Mouse (Mus musculus) erythroblast, embryonic 14.5 days (primary cell): ENCODE data around the gene Tex2. TPM values are rescaled to one million over a fixed set of nuclear protein-coding genes. Genes with fewer than 3 reads are reported as not detected.

ENCODE experiments used
- H3K27me3 ChIP-seq: 2 replicates; pipeline ENCODE4 v1.6.1; 2012; ENCODE audit warnings: inconsistent platforms; ENCODE audit not compliant: control insufficient read depth
- H3K36me3 ChIP-seq: 2 replicates; pipeline ENCODE4 v1.6.1; 2012; ENCODE audit warnings: mild to moderate bottlenecking, inconsistent platforms; ENCODE audit not compliant: control insufficient read depth
- H3K4me1 ChIP-seq: 2 replicates; pipeline ENCODE4 v1.6.1; 2012; ENCODE audit warnings: inconsistent platforms; ENCODE audit not compliant: control insufficient read depth
- H3K4me3 ChIP-seq: replicated peaks from 2 replicates; pipeline ENCODE3; 2012; ENCODE audit warnings: moderate library complexity, mild to moderate bottlenecking, inconsistent platforms
- H3K9me3 ChIP-seq: 2 replicates; pipeline ENCODE4 v1.6.1; 2012; ENCODE audit warnings: low read length, inconsistent platforms, mixed read lengths; ENCODE audit not compliant: control insufficient read depth
- GATA1 ChIP-seq: IDR thresholded peaks from 2 replicates; pipeline ENCODE4 v1.6.1; 2012; ENCODE audit warnings: low read length, inconsistent platforms, mixed read lengths
- TAL1 ChIP-seq: IDR thresholded peaks from 3 replicates; pipeline ENCODE4 v1.6.1; 2012; ENCODE audit warnings: low read length, inconsistent platforms, mixed read lengths
- polyA plus RNA-seq: library from polyadenylated mRNA; stranded (reverse); fragments of >175 nt; gene quantifications from 2 replicates; pipeline ENCODE4 v1.2.3, GENCODE M21; 2012

Gene Tex2
- polyA plus RNA-seq, 1 experiment = 0.56 TPM

DNA sequence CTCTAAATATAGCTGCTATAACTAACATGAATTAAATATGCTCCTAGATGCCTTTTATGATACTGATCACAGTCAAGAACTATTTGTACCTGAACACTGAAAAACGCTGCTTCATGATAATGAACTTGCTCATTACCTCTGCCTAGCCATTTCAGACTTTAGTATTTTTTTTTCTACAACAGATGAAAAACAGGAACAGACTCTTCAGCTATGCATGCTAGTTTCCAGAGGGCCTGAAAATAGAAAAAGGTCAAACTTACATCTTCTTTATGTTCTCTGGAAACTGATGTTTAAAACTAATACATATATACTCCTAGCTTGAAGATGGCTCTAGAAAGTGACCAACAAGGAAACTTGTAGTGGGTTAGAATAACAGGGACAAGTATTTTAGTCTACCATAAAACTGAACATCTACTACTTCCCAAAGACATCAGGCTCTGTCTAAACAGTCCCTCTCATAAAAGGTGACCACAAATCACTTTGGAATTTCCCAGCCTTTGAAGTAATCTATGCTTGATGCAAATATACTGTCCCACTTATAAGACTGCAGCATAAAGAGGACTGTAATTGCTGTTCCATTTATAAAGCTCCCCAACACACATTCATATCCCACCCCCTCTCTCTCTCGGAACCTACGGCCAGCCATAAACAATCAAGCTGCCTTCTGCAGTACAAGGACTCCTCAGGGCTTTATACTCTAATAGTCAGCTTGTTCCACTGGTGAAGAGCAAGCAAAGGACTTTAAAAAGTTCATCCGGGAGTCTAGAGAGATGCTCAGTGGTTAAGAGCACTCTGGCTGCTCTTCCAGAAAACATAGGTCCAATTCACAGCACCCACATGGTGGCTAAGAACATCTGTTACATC, 148.3 kb downstream of the Tex2 start:
- H3K4me3 ChIP-seq = no peak overlapping the region
- no peaks in the 10 kb centered on the region for H3K36me3 ChIP-seq
- TF ChIP-seq TAL1 = no peak
- no peak for TF ChIP-seq GATA1
- H3K9me3 ChIP-seq = no peaks in the 10 kb centered on the region
- H3K4me1 ChIP-seq = peaks cover 16% of the 10 kb centered on the region
- H3K27me3 ChIP-seq = no peaks in the 10 kb centered on the region

DNA sequence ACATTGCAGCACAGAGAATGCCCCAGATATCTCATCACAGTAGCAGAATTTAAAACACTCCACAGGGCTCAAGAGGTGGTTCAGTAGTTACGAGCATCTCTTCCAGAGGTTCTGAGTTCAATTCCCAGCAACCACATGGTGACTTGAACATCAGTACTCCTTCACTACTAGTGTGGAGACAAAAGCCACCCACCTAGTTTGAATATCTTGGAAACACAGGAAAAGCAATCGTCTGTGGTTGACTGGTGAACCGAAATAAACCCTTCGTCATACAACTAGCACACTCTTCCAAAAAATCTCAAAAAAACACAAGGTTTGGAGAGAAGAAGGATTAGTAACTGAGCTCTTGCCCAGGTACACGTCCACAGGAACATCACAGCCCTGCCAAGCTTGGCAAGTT, 149.4 kb downstream of the Tex2 start:
- H3K27me3 ChIP-seq = no peaks in the 10 kb centered on the region
- TF ChIP-seq TAL1 = no peak
- no peak for TF ChIP-seq GATA1
- no peaks in the 10 kb centered on the region for H3K36me3 ChIP-seq
- peaks cover 15% of the 10 kb centered on the region for H3K4me1 ChIP-seq
- no peaks in the 10 kb centered on the region for H3K9me3 ChIP-seq
- no peak overlapping the region for H3K4me3 ChIP-seq

DNA sequence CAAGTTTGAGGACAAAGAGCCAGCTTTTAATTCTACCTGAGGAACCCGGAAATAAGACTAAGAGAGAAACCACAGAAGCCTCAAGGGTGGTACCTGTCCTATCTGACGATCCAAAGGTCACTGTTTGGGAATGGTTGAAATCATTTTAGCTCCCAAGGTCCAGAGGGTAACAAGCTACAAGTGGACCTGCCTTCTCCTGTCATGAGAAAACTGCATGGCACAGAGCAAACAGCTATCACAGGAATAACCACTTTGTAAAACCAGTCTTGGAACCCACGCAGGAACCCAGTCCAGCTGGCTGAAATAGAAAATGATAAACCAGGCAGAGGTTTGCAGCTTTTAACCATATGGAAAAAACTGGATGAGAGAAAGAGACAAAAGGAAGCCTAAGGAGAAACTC, 150.9 kb downstream of the Tex2 start:
- Histone ChIP-seq H3K27me3 (no peaks in the 10 kb centered on the region), H3K9me3 (no peaks in the 10 kb centered on the region), H3K4me3 (no peak overlapping the region), H3K4me1 (peaks cover 8% of the 10 kb centered on the region), H3K36me3 (peaks cover 2% of the 10 kb centered on the region; the same call in 1 of the 2 replicates)
- TF ChIP-seq TAL1 (no peak), GATA1 (no peak)

DNA sequence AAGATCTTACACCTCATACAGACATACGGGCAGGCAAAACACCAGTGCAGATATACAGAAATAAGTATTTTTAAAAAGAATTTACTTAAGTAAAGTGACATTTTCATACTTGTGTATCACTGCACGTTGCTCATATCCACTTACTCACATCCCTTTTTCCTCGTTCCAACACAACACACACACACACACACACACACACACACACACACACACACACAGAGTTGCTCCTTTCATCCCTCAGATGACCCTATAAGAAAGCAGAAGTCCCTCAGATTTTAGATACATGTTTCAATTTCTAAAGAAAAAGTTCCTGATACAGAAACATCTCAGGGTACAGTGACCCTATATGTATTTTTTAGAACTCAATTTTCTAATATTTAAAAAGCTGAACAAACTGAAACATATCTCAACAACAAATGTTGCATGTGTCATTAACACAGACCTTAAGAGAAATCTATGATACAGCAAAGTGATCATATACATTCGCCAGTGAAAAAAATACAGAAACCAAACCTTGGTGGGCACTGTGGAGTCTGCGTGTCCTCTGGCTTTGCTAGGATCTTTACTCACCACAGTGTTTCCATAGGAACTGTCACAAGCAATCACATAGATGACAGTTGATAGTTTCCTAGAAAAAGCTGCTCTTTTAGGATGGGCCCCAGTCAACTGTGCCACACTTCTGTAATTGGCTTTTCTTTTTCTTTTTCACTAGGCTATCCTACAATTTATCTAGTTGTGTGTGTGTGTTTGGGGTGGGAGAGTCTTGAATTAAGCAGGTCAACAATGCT, 151.9 kb downstream of the Tex2 start:
- peaks cover 8% of the 10 kb centered on the region for H3K4me1 ChIP-seq

DNA sequence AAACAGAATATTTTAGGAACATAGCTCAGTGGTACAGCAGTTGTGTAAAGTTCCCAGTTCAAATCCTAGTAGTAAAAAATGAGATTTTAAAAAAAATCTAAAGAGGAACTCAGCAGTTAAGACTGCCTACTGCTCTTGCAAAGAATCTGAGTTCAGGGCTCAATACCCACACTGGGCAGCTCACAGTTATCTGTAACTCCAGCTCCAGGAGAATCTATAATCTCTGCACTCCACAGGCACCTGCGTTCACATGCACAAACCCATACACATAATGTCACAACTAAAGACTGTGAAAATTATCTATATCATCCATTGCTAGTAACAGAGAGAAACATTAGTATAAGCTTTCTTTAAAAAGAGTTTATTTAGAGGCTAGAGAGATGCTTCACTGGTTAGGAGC, 152.6 kb downstream of the Tex2 start:
- TF ChIP-seq TAL1 (no peak), GATA1 (no peak)
- Histone ChIP-seq H3K36me3 (peaks cover 8% of the 10 kb centered on the region), H3K4me3 (no peak overlapping the region), H3K4me1 (peaks cover 8% of the 10 kb centered on the region), H3K27me3 (no peaks in the 10 kb centered on the region), H3K9me3 (no peaks in the 10 kb centered on the region)

More for the DNA sequence above, 151.9 kb downstream of the Tex2 start:
- no peaks in the 10 kb centered on the region for H3K9me3 ChIP-seq
- TF ChIP-seq TAL1 (no peak), GATA1 (no peak)
- H3K36me3 ChIP-seq = peaks cover 6% of the 10 kb centered on the region
- no peaks in the 10 kb centered on the region for H3K27me3 ChIP-seq
- no peak overlapping the region for H3K4me3 ChIP-seq

DNA sequence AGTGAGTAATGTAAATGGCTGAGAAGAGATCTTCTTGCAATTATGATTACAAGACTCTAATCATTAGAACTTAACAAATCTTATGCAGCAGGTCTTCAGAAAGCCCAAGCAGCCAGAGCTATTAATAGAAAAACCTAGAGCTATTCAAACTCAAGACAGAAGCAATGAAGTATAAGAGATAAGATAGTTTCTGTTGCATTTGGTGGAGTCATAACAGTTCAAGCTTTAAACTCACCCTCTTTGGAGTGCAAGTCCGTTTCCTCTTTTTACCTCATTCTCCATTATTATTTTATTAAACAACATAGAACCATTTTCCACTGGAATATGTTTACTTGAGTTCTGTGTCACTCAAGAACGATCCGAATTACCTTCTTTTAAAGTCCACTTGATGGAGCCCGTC, 154.7 kb downstream of the Tex2 start:
- Histone ChIP-seq H3K36me3 (peaks cover 18% of the 10 kb centered on the region), H3K9me3 (no peaks in the 10 kb centered on the region), H3K27me3 (no peaks in the 10 kb centered on the region), H3K4me1 (peaks cover 8% of the 10 kb centered on the region), H3K4me3 (no peak overlapping the region)
- no peak for TF ChIP-seq TAL1
- no peak for TF ChIP-seq GATA1

Other genes with a start within 250 kb of the Tex2 start
- gene Prr29, start 248.0 kb downstream of the Tex2 start, polyA plus RNA-seq = not detected in 2 replicates
- gene Icam2, start 225.3 kb downstream of the Tex2 start, polyA plus RNA-seq = 0.03 and 0.14 TPM in 2 replicates
- gene Ern1, start 125.6 kb downstream of the Tex2 start, polyA plus RNA-seq = 0.14 and 0.27 TPM in 2 replicates
- gene Pecam1, start 137.2 kb upstream of the Tex2 start, polyA plus RNA-seq = not detected in 2 replicates
- not detected in 2 replicates for gene Milr1, start 137.8 kb upstream of the Tex2 start, polyA plus RNA-seq
- gene Polg2, start 166.1 kb upstream of the Tex2 start, polyA plus RNA-seq = 0.12 and 0.24 TPM in 2 replicates
- gene Ddx5, start 175.8 kb upstream of the Tex2 start, polyA plus RNA-seq = 120 and 130 TPM in 2 replicates
- 0.58 and 0.68 TPM in 2 replicates for gene Cep95, start 175.8 kb upstream of the Tex2 start, polyA plus RNA-seq